Mouse (Mus musculus): ENCODE data around the gene Myb. TPM values are rescaled to one million over a fixed set of nuclear protein-coding genes. Genes with fewer than 3 reads are reported as not detected.
A peak's percentile ranks its signal among the peaks of the same experiment; 100 is the strongest.

Gene Myb
- polyA plus RNA-seq, 1 experiment from 2014 or later: 4.1 TPM

GRCm38 (mm10) chr10:21093301-21093700 is 67.5 kb downstream of the Myb start:
- H3K4me1 ChIP-seq (ENCODE audit: insufficient read depth): no peaks in the 10 kb centered on the region
- H3K27ac ChIP-seq (ENCODE audit: low read depth): no peak overlapping the region
- H3K4me3 ChIP-seq (ENCODE audit: low read depth, low read length): no peak overlapping the region
- H3K4me2 ChIP-seq: no peak overlapping the region
- no peaks in the 10 kb centered on the region for H3K36me3 ChIP-seq (ENCODE audit: insufficient read depth)
- no peak for TF ChIP-seq CTCF (IDR thresholded peaks at IDR 0.05; ENCODE audit: low read depth)
- no peak overlapping the region for H3K9ac ChIP-seq
- no peaks in the 10 kb centered on the region for H3K9me3 ChIP-seq (ENCODE audit: low read depth, low read length)
- 87% methylated on average over 5 of the region's 5 CpGs for WGBS
- DNase-seq: no peak
- no peak for ATAC-seq (ENCODE audit: insufficient read depth)
- H3K27me3 ChIP-seq (ENCODE audit: insufficient read depth, low read length): no peaks in the 10 kb centered on the region

GRCm38 (mm10) chr10:21092501-21093270 is 68.1 kb downstream of the Myb start:
- no peak overlapping the region for H3K27ac ChIP-seq (ENCODE audit: low read depth)
- no peak for TF ChIP-seq CTCF (IDR thresholded peaks at IDR 0.05; ENCODE audit: low read depth)
- WGBS: 31% methylated on average over 18 of the region's 18 CpGs
- H3K4me3 ChIP-seq (ENCODE audit: low read depth, low read length): no peak overlapping the region
- no peaks in the 10 kb centered on the region for H3K36me3 ChIP-seq (ENCODE audit: insufficient read depth)
- no peaks in the 10 kb centered on the region for H3K9me3 ChIP-seq (ENCODE audit: low read depth, low read length)
- no peak overlapping the region for H3K4me2 ChIP-seq
- H3K9ac ChIP-seq: no peak overlapping the region
- no peaks in the 10 kb centered on the region for H3K27me3 ChIP-seq (ENCODE audit: insufficient read depth, low read length)
- DNase-seq (no peak), ATAC-seq (ENCODE audit: insufficient read depth) (no peak)
- H3K4me1 ChIP-seq (ENCODE audit: insufficient read depth): no peaks in the 10 kb centered on the region

- peak; percentile 56 for ATAC-seq (ENCODE audit: insufficient read depth)
- H3K9me3 ChIP-seq (ENCODE audit: low read depth, low read length): no peaks in the 10 kb centered on the region
- H3K9ac ChIP-seq: no peak overlapping the region
- H3K4me1 ChIP-seq (ENCODE audit: insufficient read depth): no peaks in the 10 kb centered on the region
- no peak for TF ChIP-seq CTCF (IDR thresholded peaks at IDR 0.05; ENCODE audit: low read depth)
- H3K27me3 ChIP-seq (ENCODE audit: insufficient read depth, low read length): no peaks in the 10 kb centered on the region
- 64% methylated on average over 8 of the region's 8 CpGs for WGBS
- no peak overlapping the region for H3K27ac ChIP-seq (ENCODE audit: low read depth)
- H3K36me3 ChIP-seq (ENCODE audit: insufficient read depth): no peaks in the 10 kb centered on the region
- peak; percentile 20 for DNase-seq
- no peak overlapping the region for H3K4me3 ChIP-seq (ENCODE audit: low read depth, low read length)
- no peak overlapping the region for H3K4me2 ChIP-seq
Measured at GRCm38 (mm10) chr10:21090922-21091700, 69.7 kb downstream of the Myb start.

GRCm38 (mm10) chr10:21089541-21089940 is 71.2 kb downstream of the Myb start:
- TF ChIP-seq CTCF (IDR thresholded peaks at IDR 0.05; ENCODE audit: low read depth): no peak
- Histone ChIP-seq H3K27me3 (ENCODE audit: insufficient read depth, low read length) (no peaks in the 10 kb centered on the region), H3K4me2 (no peak overlapping the region), H3K9me3 (ENCODE audit: low read depth, low read length) (no peaks in the 10 kb centered on the region), H3K4me3 (ENCODE audit: low read depth, low read length) (no peak overlapping the region), H3K4me1 (ENCODE audit: insufficient read depth) (no peaks in the 10 kb centered on the region), H3K27ac (ENCODE audit: low read depth) (no peak overlapping the region), H3K36me3 (ENCODE audit: insufficient read depth) (no peaks in the 10 kb centered on the region), H3K9ac (no peak overlapping the region)
- 47% methylated on average over 3 of the region's 3 CpGs for WGBS
- ATAC-seq (ENCODE audit: insufficient read depth) (no peak), DNase-seq (peak; percentile 18)

- no peaks in the 10 kb centered on the region for H3K4me1 ChIP-seq (ENCODE audit: insufficient read depth)
- TF ChIP-seq CTCF (IDR thresholded peaks at IDR 0.05; ENCODE audit: low read depth): no peak
- H3K27ac ChIP-seq (ENCODE audit: low read depth): no peak overlapping the region
- no peaks in the 10 kb centered on the region for H3K9me3 ChIP-seq (ENCODE audit: low read depth, low read length)
- no peak overlapping the region for H3K9ac ChIP-seq
- DNase-seq (no peak), ATAC-seq (ENCODE audit: insufficient read depth) (no peak)
- no peaks in the 10 kb centered on the region for H3K36me3 ChIP-seq (ENCODE audit: insufficient read depth)
- 76% methylated on average over 3 of the region's 3 CpGs for WGBS
- H3K4me2 ChIP-seq: no peak overlapping the region
- no peak overlapping the region for H3K4me3 ChIP-seq (ENCODE audit: low read depth, low read length)
- no peaks in the 10 kb centered on the region for H3K27me3 ChIP-seq (ENCODE audit: insufficient read depth, low read length)
Measured at GRCm38 (mm10) chr10:21087614-21088232, 73.1 kb downstream of the Myb start.

GRCm38 (mm10) chr10:21085044-21085443 is 75.7 kb downstream of the Myb start:
- H3K4me1 ChIP-seq (ENCODE audit: insufficient read depth): no peaks in the 10 kb centered on the region
- no peaks in the 10 kb centered on the region for H3K9me3 ChIP-seq (ENCODE audit: low read depth, low read length)
- no peak overlapping the region for H3K9ac ChIP-seq
- DNase-seq: no peak
- no peak for TF ChIP-seq CTCF (IDR thresholded peaks at IDR 0.05; ENCODE audit: low read depth)
- H3K27me3 ChIP-seq (ENCODE audit: insufficient read depth, low read length): no peaks in the 10 kb centered on the region
- H3K27ac ChIP-seq (ENCODE audit: low read depth): no peak overlapping the region
- no peak for ATAC-seq (ENCODE audit: insufficient read depth)
- H3K36me3 ChIP-seq (ENCODE audit: insufficient read depth): no peaks in the 10 kb centered on the region
- H3K4me2 ChIP-seq: no peak overlapping the region
- 79% methylated on average over 5 of the region's 5 CpGs for WGBS
- H3K4me3 ChIP-seq (ENCODE audit: low read depth, low read length): no peak overlapping the region

- DNase-seq (peak; percentile 77), ATAC-seq (ENCODE audit: insufficient read depth) (no peak)
- 64% methylated on average over 8 of the region's 8 CpGs for WGBS
Measured at GRCm38 (mm10) chr10:21083391-21083918, 77.3 kb downstream of the Myb start.

More at GRCm38 (mm10) chr10:21083391-21083918, 77.3 kb downstream of the Myb start:
- Histone ChIP-seq H3K4me3 (ENCODE audit: low read depth, low read length) (no peak overlapping the region), H3K27ac (ENCODE audit: low read depth) (no peak overlapping the region), H3K36me3 (ENCODE audit: insufficient read depth) (no peaks in the 10 kb centered on the region), H3K4me1 (ENCODE audit: insufficient read depth) (no peaks in the 10 kb centered on the region), H3K27me3 (ENCODE audit: insufficient read depth, low read length) (no peaks in the 10 kb centered on the region), H3K4me2 (no peak overlapping the region), H3K9me3 (ENCODE audit: low read depth, low read length) (no peaks in the 10 kb centered on the region), H3K9ac (no peak overlapping the region)
- TF ChIP-seq CTCF (IDR thresholded peaks at IDR 0.05; ENCODE audit: low read depth): no peak
